Mouse (Mus musculus): ENCODE results near the gene Fndc9. TPM values are rescaled to one million over a fixed set of nuclear protein-coding genes. Genes with fewer than 3 reads are reported as not detected.

Gene Fndc9
- polyA plus RNA-seq, 1 experiment from 2014 or later = 5.1 TPM

GRCm38 (mm10) chr11:46223575-46223974 lies 11.8 kb upstream of the Fndc9 start:
- DNase-seq (ENCODE audit: low spot score) = no peak

GRCm38 (mm10) chr11:46225345-46225744 lies 10.0 kb upstream of the Fndc9 start:
- no peak overlapping the region for H3K4me3 ChIP-seq (ENCODE audit: low read depth, low read length)
- no peaks in the 10 kb centered on the region for H3K4me1 ChIP-seq (ENCODE audit: control insufficient read depth, insufficient read depth, low read length)
- no peak for DNase-seq (ENCODE audit: low spot score)
- H3K27me3 ChIP-seq (replicated peaks; ENCODE audit: control insufficient read depth, insufficient read depth, low read length) = no peaks in the 10 kb centered on the region
- ATAC-seq = no peak
- 91% methylated on average over 5 of the region's 5 CpGs for WGBS
- H3K36me3 ChIP-seq (ENCODE audit: control insufficient read depth, insufficient read depth, low read length) = peaks cover 49% of the 10 kb centered on the region
- no peak overlapping the region for H3K4me2 ChIP-seq (ENCODE audit: low read length)
- H3K9ac ChIP-seq (ENCODE audit: low read length) = no peak overlapping the region
- no peak overlapping the region for H3K27ac ChIP-seq (ENCODE audit: low read depth, low read length)
- no peaks in the 10 kb centered on the region for H3K9me3 ChIP-seq (replicated peaks; ENCODE audit: control insufficient read depth, low read length)

More at GRCm38 (mm10) chr11:46223575-46223974, 11.8 kb upstream of the Fndc9 start:
- no peak overlapping the region for H3K4me2 ChIP-seq (ENCODE audit: low read length)
- no peaks in the 10 kb centered on the region for H3K27me3 ChIP-seq (replicated peaks; ENCODE audit: control insufficient read depth, insufficient read depth, low read length)
- no peak overlapping the region for H3K4me3 ChIP-seq (ENCODE audit: low read depth, low read length)
- no peak overlapping the region for H3K27ac ChIP-seq (ENCODE audit: low read depth, low read length)
- 0 out of 2 replicates have a peak, but pooled peaks cover 3% of the 10 kb centered on the region for H3K4me1 ChIP-seq (ENCODE audit: control insufficient read depth, insufficient read depth, low read length)
- no peaks in the 10 kb centered on the region for H3K9me3 ChIP-seq (replicated peaks; ENCODE audit: control insufficient read depth, low read length)
- H3K9ac ChIP-seq (ENCODE audit: low read length) = no peak overlapping the region
- WGBS = 77% methylated on average over 2 of the region's 2 CpGs
- ATAC-seq = no peak
- peaks cover 42% of the 10 kb centered on the region for H3K36me3 ChIP-seq (ENCODE audit: control insufficient read depth, insufficient read depth, low read length)

- peaks cover 29% of the 10 kb centered on the region for H3K36me3 ChIP-seq (ENCODE audit: control insufficient read depth, insufficient read depth, low read length)
- no peak for DNase-seq (ENCODE audit: low spot score)
- WGBS = 69% methylated on average over 6 of the region's 6 CpGs
These were observed 5.1 kb upstream of the Fndc9 start for GRCm38 (mm10) chr11:46230184-46230583.

GRCm38 (mm10) chr11:46232803-46233202 lies 2.5 kb upstream of the Fndc9 start:
- no peak overlapping the region for H3K27ac ChIP-seq (ENCODE audit: low read depth, low read length)
- H3K4me3 ChIP-seq (ENCODE audit: low read depth, low read length) = no peak overlapping the region
- H3K36me3 ChIP-seq (ENCODE audit: control insufficient read depth, insufficient read depth, low read length) = peaks cover 39% of the 10 kb centered on the region
- H3K27me3 ChIP-seq (replicated peaks; ENCODE audit: control insufficient read depth, insufficient read depth, low read length) = no peaks in the 10 kb centered on the region
- ATAC-seq (no peak), DNase-seq (ENCODE audit: low spot score) (no peak)
- H3K9me3 ChIP-seq (replicated peaks; ENCODE audit: control insufficient read depth, low read length) = no peaks in the 10 kb centered on the region
- H3K9ac ChIP-seq (ENCODE audit: low read length) = no peak overlapping the region
- 90% methylated on average over 4 of the region's 4 CpGs for WGBS
- peaks cover 12% of the 10 kb centered on the region; the same call in 1 of the 2 replicates for H3K4me1 ChIP-seq (ENCODE audit: control insufficient read depth, insufficient read depth, low read length)
- no peak overlapping the region for H3K4me2 ChIP-seq (ENCODE audit: low read length)

More at GRCm38 (mm10) chr11:46230184-46230583, 5.1 kb upstream of the Fndc9 start:
- H3K4me2 ChIP-seq (ENCODE audit: low read length) = no peak overlapping the region
- no peaks in the 10 kb centered on the region for H3K27me3 ChIP-seq (replicated peaks; ENCODE audit: control insufficient read depth, insufficient read depth, low read length)
- no peaks in the 10 kb centered on the region for H3K9me3 ChIP-seq (replicated peaks; ENCODE audit: control insufficient read depth, low read length)
- no peak overlapping the region for H3K4me3 ChIP-seq (ENCODE audit: low read depth, low read length)
- ATAC-seq = no peak
- peaks cover 5% of the 10 kb centered on the region; the same call in 1 of the 2 replicates for H3K4me1 ChIP-seq (ENCODE audit: control insufficient read depth, insufficient read depth, low read length)
- H3K27ac ChIP-seq (ENCODE audit: low read depth, low read length) = no peak overlapping the region
- no peak overlapping the region for H3K9ac ChIP-seq (ENCODE audit: low read length)

GRCm38 (mm10) chr11:46233966-46234365 lies 1.4 kb upstream of the Fndc9 start:
- H3K27ac ChIP-seq (ENCODE audit: low read depth, low read length) = peak overlapping the region; percentile 55; the same call in 1 of the 2 replicates
- 57% methylated on average over 4 of the region's 4 CpGs for WGBS
- H3K4me3 ChIP-seq (ENCODE audit: low read depth, low read length) = no peak overlapping the region
- no peak overlapping the region for H3K9ac ChIP-seq (ENCODE audit: low read length)
- H3K36me3 ChIP-seq (ENCODE audit: control insufficient read depth, insufficient read depth, low read length) = peaks cover 50% of the 10 kb centered on the region
- ATAC-seq = peak; percentile 73
- H3K4me1 ChIP-seq (ENCODE audit: control insufficient read depth, insufficient read depth, low read length) = peaks cover 12% of the 10 kb centered on the region; the same call in 1 of the 2 replicates
- peak; percentile 69 for DNase-seq (ENCODE audit: low spot score)
- no peaks in the 10 kb centered on the region for H3K9me3 ChIP-seq (replicated peaks; ENCODE audit: control insufficient read depth, low read length)
- no peak overlapping the region for H3K4me2 ChIP-seq (ENCODE audit: low read length)
- H3K27me3 ChIP-seq (replicated peaks; ENCODE audit: control insufficient read depth, insufficient read depth, low read length) = no peaks in the 10 kb centered on the region

- Histone ChIP-seq H3K4me1 (ENCODE audit: control insufficient read depth, insufficient read depth, low read length) (peaks cover 12% of the 10 kb centered on the region; the same call in 1 of the 2 replicates), H3K9ac (ENCODE audit: low read length) (no peak overlapping the region), H3K4me2 (ENCODE audit: low read length) (no peak overlapping the region), H3K27me3 (replicated peaks; ENCODE audit: control insufficient read depth, insufficient read depth, low read length) (no peaks in the 10 kb centered on the region), H3K27ac (ENCODE audit: low read depth, low read length) (no peak overlapping the region), H3K9me3 (replicated peaks; ENCODE audit: control insufficient read depth, low read length) (no peaks in the 10 kb centered on the region), H3K4me3 (ENCODE audit: low read depth, low read length) (no peak overlapping the region), H3K36me3 (ENCODE audit: control insufficient read depth, insufficient read depth, low read length) (peaks cover 62% of the 10 kb centered on the region)
- DNase-seq (ENCODE audit: low spot score) = peak; percentile 62
- WGBS = 49% methylated on average over 4 of the region's 4 CpGs
- ATAC-seq = no peak
These were observed 1.6 kb downstream of the Fndc9 start for GRCm38 (mm10) chr11:46236976-46237375.

GRCm38 (mm10) chr11:46241150-46241673 lies 5.9 kb downstream of the Fndc9 start:
- DNase-seq (ENCODE audit: low spot score) (no peak), ATAC-seq (no peak)
- Histone ChIP-seq H3K27ac (ENCODE audit: low read depth, low read length) (no peak overlapping the region), H3K4me2 (ENCODE audit: low read length) (no peak overlapping the region), H3K4me3 (ENCODE audit: low read depth, low read length) (no peak overlapping the region), H3K36me3 (ENCODE audit: control insufficient read depth, insufficient read depth, low read length) (peaks cover 77% of the 10 kb centered on the region), H3K9ac (ENCODE audit: low read length) (no peak overlapping the region), H3K27me3 (replicated peaks; ENCODE audit: control insufficient read depth, insufficient read depth, low read length) (no peaks in the 10 kb centered on the region), H3K9me3 (replicated peaks; ENCODE audit: control insufficient read depth, low read length) (no peaks in the 10 kb centered on the region), H3K4me1 (ENCODE audit: control insufficient read depth, insufficient read depth, low read length) (no peaks in the 10 kb centered on the region; the same call in 1 of the 2 replicates)
- 96% methylated on average over 7 of the region's 7 CpGs for WGBS

- 92% methylated on average over 8 of the region's 8 CpGs for WGBS
- ATAC-seq (no peak), DNase-seq (ENCODE audit: low spot score) (no peak)
- Histone ChIP-seq H3K9ac (ENCODE audit: low read length) (no peak overlapping the region), H3K27me3 (replicated peaks; ENCODE audit: control insufficient read depth, insufficient read depth, low read length) (no peaks in the 10 kb centered on the region), H3K4me3 (ENCODE audit: low read depth, low read length) (no peak overlapping the region), H3K36me3 (ENCODE audit: control insufficient read depth, insufficient read depth, low read length) (peaks cover 78% of the 10 kb centered on the region), H3K4me2 (ENCODE audit: low read length) (no peak overlapping the region), H3K4me1 (ENCODE audit: control insufficient read depth, insufficient read depth, low read length) (no peaks in the 10 kb centered on the region), H3K9me3 (replicated peaks; ENCODE audit: control insufficient read depth, low read length) (no peaks in the 10 kb centered on the region), H3K27ac (ENCODE audit: low read depth, low read length) (no peak overlapping the region)
These were observed 6.7 kb downstream of the Fndc9 start for GRCm38 (mm10) chr11:46241985-46242384.

GRCm38 (mm10) chr11:46244731-46245604 lies 9.6 kb downstream of the Fndc9 start:
- H3K36me3 ChIP-seq (ENCODE audit: control insufficient read depth, insufficient read depth, low read length) = peaks cover 75% of the 10 kb centered on the region

More at GRCm38 (mm10) chr11:46244731-46245604, 9.6 kb downstream of the Fndc9 start:
- no peak overlapping the region for H3K27ac ChIP-seq (ENCODE audit: low read depth, low read length)
- H3K4me2 ChIP-seq (ENCODE audit: low read length) = no peak overlapping the region
- no peaks in the 10 kb centered on the region for H3K4me1 ChIP-seq (ENCODE audit: control insufficient read depth, insufficient read depth, low read length)
- no peak for DNase-seq (ENCODE audit: low spot score)
- ATAC-seq = no peak
- H3K9me3 ChIP-seq (replicated peaks; ENCODE audit: control insufficient read depth, low read length) = no peaks in the 10 kb centered on the region
- H3K4me3 ChIP-seq (ENCODE audit: low read depth, low read length) = no peak overlapping the region
- H3K27me3 ChIP-seq (replicated peaks; ENCODE audit: control insufficient read depth, insufficient read depth, low read length) = no peaks in the 10 kb centered on the region
- no peak overlapping the region for H3K9ac ChIP-seq (ENCODE audit: low read length)
- 60% methylated on average over 23 of the region's 23 CpGs for WGBS

Data from forebrain, embryonic 14.5 days (tissue).